Mouse (Mus musculus) kidney, embryonic 14.5 days (tissue): ENCODE measurements around the gene Vamp9. TPM values are rescaled to one million over a fixed set of nuclear protein-coding genes. Genes with fewer than 3 reads are reported as not detected.
A peak's percentile ranks its signal among the peaks of the same experiment; 100 is the strongest.

Experiments used
- ATAC-seq: fragments of 200-750 bp; cut with Nextera tagmentation; 2 replicates; pipeline ENCODE4 v1.8.0; 2017; ENCODE audit warnings: moderate number of reproducible peaks, mild to moderate bottlenecking, moderate TSS enrichment, moderate library complexity; ENCODE audit not compliant: low FRiP score, low TSS enrichment
- H3K27ac ChIP-seq: fragments of 300-500 bp; sonication (generic); 2 replicates; pipeline ENCODE4 v1.5.1; 2014; ENCODE audit warnings: low read depth, mild to moderate bottlenecking, low read length, moderate library complexity, mixed read lengths
- H3K27me3 ChIP-seq: fragments of 300-500 bp; sonication (generic); 2 replicates; pipeline ENCODE4 v1.6.1; 2014; ENCODE audit warnings: mild to moderate bottlenecking, low read length; ENCODE audit not compliant: control insufficient read depth, insufficient read depth
- H3K36me3 ChIP-seq: fragments of 300-500 bp; sonication (generic); 2 replicates; pipeline ENCODE4 v1.6.1; 2014; ENCODE audit warnings: low read length, mixed read lengths; ENCODE audit not compliant: control insufficient read depth, insufficient read depth
- H3K4me1 ChIP-seq: fragments of 300-500 bp; sonication (generic); 2 replicates; pipeline ENCODE4 v1.6.1; 2014; ENCODE audit warnings: low read length, mixed read lengths; ENCODE audit not compliant: control insufficient read depth, insufficient read depth
- H3K4me2 ChIP-seq: fragments of 300-500 bp; sonication (generic); replicated peaks from 2 replicates; pipeline ENCODE4 v1.6.1; 2014; ENCODE audit warnings: low read depth, mild to moderate bottlenecking, low read length
- H3K4me3 ChIP-seq: fragments of 300-500 bp; sonication (generic); 2 replicates; pipeline ENCODE4 v1.5.1; 2014; ENCODE audit warnings: mild to moderate bottlenecking, low read length
- H3K9ac ChIP-seq: fragments of 300-500 bp; sonication (generic); 2 replicates; pipeline ENCODE4 v1.6.1; 2014; ENCODE audit warnings: low read depth, mild to moderate bottlenecking, low read length, moderate library complexity
- H3K9me3 ChIP-seq: fragments of 300-500 bp; sonication (generic); 2 replicates; pipeline ENCODE4 v1.6.1; 2016; ENCODE audit warnings: low read length; ENCODE audit not compliant: control insufficient read depth
- WGBS: fragments of 180-500 bp; shearing (Covaris S2); extraction: QIAGEN DNeasy Blood & Tissue Kit; methylation state at CpG from one replicate; pipeline ENCODE4 v1.1.7; 2014; 5-methylcytosine and 5-hydroxymethylcytosine counted together
- polyA plus RNA-seq: library from polyadenylated mRNA; unstranded; fragments of >200 nt; fragmentation: Nextera tagmentation; extraction: Ambion mirVana; gene quantifications from 2 replicates; pipeline ENCODE4 v1.2.1, GENCODE M21; 2014

Vamp9 gene
- 0.51 TPM in 1 of 2 replicates, not detected in the other for polyA plus RNA-seq

GRCm38 (mm10) chr5:99906181-99906956, at the start of gene Vamp9:
TSS of gene Vamp9 (plus strand) at chr5:99906254.
- peak within 1 kb of the TSS; percentile 70 for H3K9ac ChIP-seq
- H3K36me3 ChIP-seq, result no peaks in the 10 kb centered on the region
- no peaks in the 10 kb centered on the region for H3K4me1 ChIP-seq
- WGBS, result 17% methylated on average over 49 of the region's 49 CpGs
- H3K27me3 ChIP-seq, result no peaks in the 10 kb centered on the region
- H3K4me3 ChIP-seq, result peak within 1 kb of the TSS; percentile 59
- peak within 1 kb of the TSS; percentile 53 for H3K4me2 ChIP-seq
- H3K27ac ChIP-seq, result peak within 1 kb of the TSS; percentile 91
- H3K9me3 ChIP-seq, result no peaks in the 10 kb centered on the region
- peak; percentile 99 for ATAC-seq

DNA sequence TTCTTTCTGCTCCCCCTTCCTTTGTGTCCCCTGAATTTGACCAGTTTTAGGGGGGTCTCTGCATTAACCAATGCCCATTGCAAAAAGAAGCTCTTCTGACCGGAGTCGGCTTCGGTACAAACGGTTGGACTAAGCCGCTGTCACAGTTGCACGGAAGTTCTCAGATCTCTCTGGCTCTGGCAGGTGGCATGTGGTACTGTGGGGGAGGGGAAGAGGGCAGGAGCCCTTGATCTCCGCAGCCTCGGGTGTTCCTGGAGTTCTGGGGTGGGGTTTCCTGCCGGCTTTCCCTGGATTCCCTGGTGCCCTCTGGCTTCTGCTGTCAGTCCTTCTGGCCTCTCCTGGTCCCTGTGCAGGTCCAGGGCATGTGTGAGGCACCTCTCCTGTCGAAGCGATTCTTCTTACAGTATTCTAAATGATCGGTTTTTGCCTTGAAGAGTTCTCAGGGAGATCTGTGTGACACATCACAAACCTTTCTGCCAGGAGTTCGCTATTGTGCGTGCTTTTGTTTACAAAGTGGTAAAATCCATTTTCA, 48.9 kb upstream of the Vamp9 start:
- H3K36me3 ChIP-seq, result no peaks in the 10 kb centered on the region
- no peaks in the 10 kb centered on the region for H3K9me3 ChIP-seq
- no peak overlapping the region for H3K4me3 ChIP-seq
- no peak overlapping the region for H3K4me2 ChIP-seq
- H3K27ac ChIP-seq, result no peak overlapping the region
- no peaks in the 10 kb centered on the region for H3K27me3 ChIP-seq
- 30% methylated on average over 14 of the region's 14 CpGs for WGBS
- ATAC-seq, result no peak
- no peak overlapping the region for H3K9ac ChIP-seq
- H3K4me1 ChIP-seq, result 0 out of 2 replicates have a peak, but pooled peaks cover 4% of the 10 kb centered on the region

DNA sequence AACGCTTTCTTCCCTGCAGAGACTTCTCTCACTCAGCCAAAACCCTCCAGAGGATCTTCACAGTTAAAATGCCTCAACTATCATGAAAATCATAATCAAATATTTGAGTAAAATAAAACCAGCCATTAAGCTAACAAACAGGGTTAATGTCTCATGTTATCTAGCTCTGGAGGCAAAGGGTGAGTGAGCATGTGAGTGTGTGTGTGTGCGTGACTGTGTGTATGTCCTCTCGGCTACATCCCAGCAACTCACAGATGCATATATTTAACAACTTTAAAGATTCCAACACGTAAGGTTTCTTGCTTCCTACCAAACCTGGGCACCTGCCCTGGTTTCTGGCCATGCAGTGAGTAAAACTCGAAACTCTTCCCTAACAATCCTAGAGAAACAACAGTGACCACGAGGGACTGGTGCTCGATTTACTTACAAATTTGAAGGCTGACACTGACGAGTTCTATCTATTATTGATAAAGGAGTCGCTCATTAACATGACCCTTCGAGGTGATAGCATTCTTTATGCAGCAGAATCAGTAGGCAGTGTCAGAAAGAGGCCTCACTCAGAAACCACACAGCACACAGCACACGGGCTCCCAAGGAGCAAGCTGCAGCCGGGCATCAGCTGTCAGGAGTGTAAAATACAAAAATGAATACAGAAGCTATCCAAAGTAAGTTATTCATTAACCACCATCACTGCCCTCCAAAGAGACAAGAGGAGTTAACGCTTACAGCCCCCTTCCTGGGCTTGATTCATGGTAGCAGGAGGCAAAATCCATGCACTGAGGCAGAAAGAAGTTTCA, 46.2 kb upstream of the Vamp9 start:
- no peaks in the 10 kb centered on the region for H3K9me3 ChIP-seq
- H3K4me3 ChIP-seq, result no peak overlapping the region
- no peaks in the 10 kb centered on the region for H3K36me3 ChIP-seq
- no peak overlapping the region for H3K4me2 ChIP-seq
- H3K27ac ChIP-seq, result no peak overlapping the region
- 0 out of 2 replicates have a peak, but pooled peaks cover 4% of the 10 kb centered on the region for H3K4me1 ChIP-seq
- H3K27me3 ChIP-seq, result no peaks in the 10 kb centered on the region
- no peak overlapping the region for H3K9ac ChIP-seq
- ATAC-seq, result no peak
- WGBS, result 59% methylated on average over 13 of the region's 13 CpGs

DNA sequence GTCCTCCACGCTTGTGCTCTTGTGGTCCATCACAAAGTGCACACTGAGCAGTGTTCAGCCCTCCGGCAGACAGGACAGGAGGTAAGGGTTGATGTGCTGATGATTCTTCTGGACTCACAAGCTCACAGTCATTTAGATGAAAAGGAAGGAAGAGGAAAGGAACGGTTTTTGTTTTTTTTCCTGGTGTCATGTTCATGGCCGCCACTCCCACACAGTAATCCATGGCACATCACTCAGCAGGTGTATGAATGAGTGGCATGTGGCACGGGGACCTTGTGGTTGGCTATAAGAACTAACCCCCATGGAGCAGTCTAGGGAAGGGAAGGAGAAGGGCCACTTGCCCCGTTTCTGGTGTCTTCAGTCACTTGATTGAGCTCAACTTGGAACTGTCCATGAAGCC, 44.2 kb upstream of the Vamp9 start:
- Histone ChIP-seq H3K4me2 (no peak overlapping the region), H3K9me3 (no peaks in the 10 kb centered on the region)

GRCm38 (mm10) chr5:99863656-99864380, 42.2 kb upstream of the Vamp9 start:
- 82% methylated on average over 13 of the region's 13 CpGs for WGBS
- ATAC-seq, result no peak
- H3K36me3 ChIP-seq, result no peaks in the 10 kb centered on the region
- H3K9ac ChIP-seq, result no peak overlapping the region
- H3K27ac ChIP-seq, result no peak overlapping the region
- no peaks in the 10 kb centered on the region for H3K9me3 ChIP-seq
- no peak overlapping the region for H3K4me2 ChIP-seq
- no peaks in the 10 kb centered on the region for H3K4me1 ChIP-seq
- no peak overlapping the region for H3K4me3 ChIP-seq
- H3K27me3 ChIP-seq, result no peaks in the 10 kb centered on the region

More for the DNA sequence above, 44.2 kb upstream of the Vamp9 start:
- no peak overlapping the region for H3K27ac ChIP-seq
- 72% methylated on average over 6 of the region's 6 CpGs for WGBS
- ATAC-seq, result no peak
- H3K4me1 ChIP-seq, result 0 out of 2 replicates have a peak, but pooled peaks cover 4% of the 10 kb centered on the region
- no peaks in the 10 kb centered on the region for H3K36me3 ChIP-seq
- no peak overlapping the region for H3K4me3 ChIP-seq
- H3K9ac ChIP-seq, result no peak overlapping the region
- no peaks in the 10 kb centered on the region for H3K27me3 ChIP-seq

- H3K36me3 ChIP-seq, result no peaks in the 10 kb centered on the region
- no peak overlapping the region for H3K4me3 ChIP-seq
- no peaks in the 10 kb centered on the region for H3K9me3 ChIP-seq
- no peak overlapping the region for H3K27ac ChIP-seq
- H3K4me2 ChIP-seq, result no peak overlapping the region
- H3K9ac ChIP-seq, result no peak overlapping the region
- 92% methylated on average over 1 of the region's 1 CpGs for WGBS
- H3K27me3 ChIP-seq, result no peaks in the 10 kb centered on the region
- no peaks in the 10 kb centered on the region for H3K4me1 ChIP-seq
- no peak for ATAC-seq
Measured at GRCm38 (mm10) chr5:99865779-99866178, 40.3 kb upstream of the Vamp9 start.

DNA sequence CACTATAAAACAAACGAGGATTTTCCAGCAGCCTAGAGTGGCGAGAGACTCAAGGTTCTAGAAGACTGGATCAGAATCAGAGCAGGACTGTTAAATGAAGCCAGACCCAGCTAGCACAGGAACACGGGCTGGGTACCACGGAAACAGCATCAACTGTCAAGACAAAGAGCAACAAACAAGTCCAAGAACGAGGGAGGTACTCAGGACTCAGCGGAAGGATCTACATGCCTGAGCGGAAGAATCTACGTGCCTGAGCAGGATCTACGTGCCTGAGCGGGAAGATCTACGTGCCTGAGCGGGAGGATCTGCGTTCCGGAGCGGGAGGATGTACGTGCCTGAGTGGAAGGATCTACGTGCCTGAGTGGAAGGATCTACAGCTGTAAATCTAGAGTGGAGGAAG, 37.8 kb upstream of the Vamp9 start:
- no peaks in the 10 kb centered on the region for H3K9me3 ChIP-seq
- H3K27ac ChIP-seq, result no peak overlapping the region
- no peak overlapping the region for H3K4me2 ChIP-seq
- no peak overlapping the region for H3K4me3 ChIP-seq
- no peak overlapping the region for H3K9ac ChIP-seq
- no peaks in the 10 kb centered on the region for H3K27me3 ChIP-seq
- 88% methylated on average over 17 of the region's 17 CpGs for WGBS
- no peaks in the 10 kb centered on the region for H3K36me3 ChIP-seq
- H3K4me1 ChIP-seq, result no peaks in the 10 kb centered on the region
- ATAC-seq, result no peak

DNA sequence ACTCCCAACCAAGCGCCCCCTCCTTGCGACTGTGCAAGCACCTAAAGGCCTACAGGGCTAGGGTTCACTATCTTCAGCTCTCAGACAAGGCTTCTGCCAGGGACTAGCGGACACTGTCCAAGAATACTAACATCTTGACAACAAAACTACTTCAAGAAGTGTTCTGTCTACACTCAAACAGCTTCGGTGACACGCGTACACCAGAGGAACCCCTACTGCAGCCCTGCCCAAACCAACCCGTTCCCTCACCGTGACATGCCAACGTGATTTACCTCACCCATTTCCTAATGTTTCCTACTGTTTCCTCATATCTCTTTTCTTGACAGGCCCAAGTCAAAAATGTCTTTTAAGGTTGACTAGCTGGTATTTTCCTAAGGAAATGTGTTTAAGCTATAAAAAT, 37.1 kb upstream of the Vamp9 start:
- Histone ChIP-seq H3K9me3 (no peaks in the 10 kb centered on the region), H3K4me1 (no peaks in the 10 kb centered on the region), H3K9ac (no peak overlapping the region), H3K27ac (no peak overlapping the region), H3K4me2 (no peak overlapping the region), H3K4me3 (no peak overlapping the region), H3K36me3 (no peaks in the 10 kb centered on the region), H3K27me3 (no peaks in the 10 kb centered on the region)
- 65% methylated on average over 9 of the region's 9 CpGs for WGBS
- ATAC-seq, result no peak
